8 mouse cellular contexts compared by ENCODE assay signal in genomic region chr13:9494726-9495125, GRCm38 (mm10).
DNase-seq lines count a peak whose midpoint lies in the region; ATAC-seq and TF ChIP-seq lines count a peak whose summit lies in the region.

No protein-coding gene starts in this region.

- TF ChIP-seq POLR2A in cortical plate, adult 2 months (IDR thresholded peaks at IDR 0.05; ENCODE audit: extremely low read depth, insufficient read depth, low read length) = no peak

- WGBS in heart, embryonic 16.5 days = 44% methylated on average over 21 of the region's 21 CpGs
- WGBS in stomach, embryonic 16.5 days = 59% methylated on average over 21 of the region's 21 CpGs

- peak overlapping the region; percentile 66 for H3K4me2 ChIP-seq in heart, embryonic 16.5 days (ENCODE audit: low read depth, low read length)
- peak overlapping the region; percentile 46 for H3K4me2 ChIP-seq in stomach, embryonic 16.5 days (ENCODE audit: low read depth, low read length)

- no peak overlapping the region for H3K27ac ChIP-seq in cortical plate, adult 2 months (ENCODE audit: insufficient read depth, low read length)
- peak overlapping the region; percentile 75 for H3K27ac ChIP-seq in heart, embryonic 16.5 days (ENCODE audit: low read length)
- no peak overlapping the region for H3K27ac ChIP-seq in stomach, embryonic 16.5 days (ENCODE audit: low read length)

- H3K27me3 ChIP-seq in heart, embryonic 16.5 days (ENCODE audit: control insufficient read depth, insufficient read depth, low read length) = no peaks in the 10 kb centered on the region
- H3K27me3 ChIP-seq in megakaryocyte, embryonic 14.5 days (replicated peaks) = no peaks in the 10 kb centered on the region
- no peaks in the 10 kb centered on the region for H3K27me3 ChIP-seq in stomach, embryonic 16.5 days (ENCODE audit: control insufficient read depth, insufficient read depth, low read length)

- H3K9me3 ChIP-seq in heart, embryonic 16.5 days (replicated peaks; ENCODE audit: control insufficient read depth, low read length) = no peaks in the 10 kb centered on the region
- no peaks in the 10 kb centered on the region for H3K9me3 ChIP-seq in megakaryocyte, embryonic 14.5 days
- no peaks in the 10 kb centered on the region for H3K9me3 ChIP-seq in stomach, embryonic 16.5 days (replicated peaks; ENCODE audit: control insufficient read depth, low read length)

- H3K4me1 ChIP-seq in cortical plate, adult 2 months (ENCODE audit: control insufficient read depth, insufficient read depth, low read length) = no peaks in the 10 kb centered on the region; the same call in none of the 2 replicates
- peaks cover 24% of the 10 kb centered on the region for H3K4me1 ChIP-seq in heart, embryonic 16.5 days (ENCODE audit: control insufficient read depth, insufficient read depth, low read length)
- peaks cover 7% of the 10 kb centered on the region for H3K4me1 ChIP-seq in megakaryocyte, embryonic 14.5 days
- H3K4me1 ChIP-seq in stomach, embryonic 16.5 days (ENCODE audit: control insufficient read depth, insufficient read depth, low read length) = no peaks in the 10 kb centered on the region

- TF ChIP-seq CTCF in cortical plate, adult 2 months (IDR thresholded peaks at IDR 0.05; ENCODE audit: extremely low read depth, insufficient read depth, low read length) = no peak

- ATAC-seq in heart, embryonic 16.5 days (replicated peaks; ENCODE audit: extremely low read depth, insufficient read depth, low FRiP score) = peak; percentile 45; the same call in 1 of the 2 replicates
- ATAC-seq in stomach, embryonic 16.5 days (ENCODE audit: insufficient read depth, low FRiP score) = no peak

- H3K36me3 ChIP-seq in heart, embryonic 16.5 days (ENCODE audit: control insufficient read depth, insufficient read depth) = no peaks in the 10 kb centered on the region
- H3K36me3 ChIP-seq in megakaryocyte, embryonic 14.5 days (replicated peaks; ENCODE audit: low read length) = no peaks in the 10 kb centered on the region
- no peaks in the 10 kb centered on the region for H3K36me3 ChIP-seq in stomach, embryonic 16.5 days (ENCODE audit: control insufficient read depth, insufficient read depth, low read length)

- peak overlapping the region; percentile 26 for H3K4me3 ChIP-seq in cortical plate, adult 2 months (ENCODE audit: insufficient read depth, low read length)
- H3K4me3 ChIP-seq in heart, embryonic 16.5 days (ENCODE audit: low read length) = peak overlapping the region; percentile 56
- H3K4me3 ChIP-seq in megakaryocyte, embryonic 14.5 days (replicated peaks) = peak overlapping the region; percentile 91
- H3K4me3 ChIP-seq in stomach, embryonic 16.5 days (replicated peaks; ENCODE audit: low read length) = peak overlapping the region; percentile 42

- DNase-seq in right cerebral cortex, postnatal 4 days = peak; percentile 4
- no peak for DNase-seq in right cerebral cortex, postnatal 10 days (ENCODE audit: low spot score in 2 of 2)
- DNase-seq in kidney, postnatal 4 days = peak; percentile 45 to 48
- DNase-seq in layer of hippocampus, adult 11-12 months (ENCODE audit: low spot score) = no peak

- H3K9ac ChIP-seq in heart, embryonic 16.5 days (ENCODE audit: low read length) = peak overlapping the region; percentile 73
- peak overlapping the region; percentile 51 for H3K9ac ChIP-seq in stomach, embryonic 16.5 days (ENCODE audit: low read length)

Comparison
In these comparisons a context has a peak if more than half of its experiments do, and no peak if none do; other contexts are left out.
1. DNase-seq: peak in right cerebral cortex, postnatal 4 days (single experiment) and kidney, postnatal 4 days (2 of 2); none in right cerebral cortex, postnatal 10 days (0 of 2) and layer of hippocampus, adult 11-12 months (single experiment).
2. H3K4me3 ChIP-seq: peak in every context shown above with its lines; median percentile 91 in megakaryocyte, embryonic 14.5 days; 56 in heart, embryonic 16.5 days; 42 in stomach, embryonic 16.5 days; 26 in cortical plate, adult 2 months.